Mouse (Mus musculus) forebrain, embryonic 16.5 days (tissue): ENCODE results near the gene Apbb2. TPM values are rescaled to one million over a fixed set of nuclear protein-coding genes. Genes with fewer than 3 reads are reported as not detected.

Experiments
- ATAC-seq: fragments of 200-750 bp; cut with Nextera tagmentation; 2 replicates; pipeline ENCODE4 v1.8.0; 2017; ENCODE audit warnings: mild to moderate bottlenecking, moderate library complexity
- H3K27ac ChIP-seq: fragments of 300-500 bp; sonication (generic); 2 replicates; pipeline ENCODE4 v1.5.1; 2014; ENCODE audit warnings: low read length, control low read depth
- H3K27me3 ChIP-seq: fragments of 300-500 bp; sonication (generic); replicated peaks from 2 replicates; pipeline ENCODE4 v1.6.1; 2014; ENCODE audit warnings: low read length; ENCODE audit not compliant: control insufficient read depth, insufficient read depth
- H3K36me3 ChIP-seq: fragments of 300-500 bp; sonication (generic); 2 replicates; pipeline ENCODE4 v1.6.1; 2014; ENCODE audit not compliant: control insufficient read depth, insufficient read depth
- H3K4me1 ChIP-seq: fragments of 300-500 bp; sonication (generic); replicated peaks from 2 replicates; pipeline ENCODE4 v1.6.1; 2014; ENCODE audit warnings: low read length; ENCODE audit not compliant: control insufficient read depth, insufficient read depth
- H3K4me2 ChIP-seq: fragments of 300-500 bp; sonication (generic); 2 replicates; pipeline ENCODE4 v1.6.1; 2014; ENCODE audit warnings: mild to moderate bottlenecking, low read length, control low read depth
- H3K4me3 ChIP-seq: fragments of 300-500 bp; sonication (generic); replicated peaks from 2 replicates; pipeline ENCODE4 v1.5.1; 2014; ENCODE audit warnings: mild to moderate bottlenecking, low read length, control low read depth
- H3K9ac ChIP-seq: fragments of 300-500 bp; sonication (generic); replicated peaks from 2 replicates; pipeline ENCODE4 v1.6.1; 2014; ENCODE audit warnings: low read depth, low read length, control low read depth
- H3K9me3 ChIP-seq: fragments of 300-500 bp; sonication (generic); 2 replicates; pipeline ENCODE4 v1.6.1; 2016; ENCODE audit warnings: low read length; ENCODE audit not compliant: control insufficient read depth
- WGBS: fragments of 180-500 bp; shearing (Covaris S2); extraction: QIAGEN DNeasy Blood & Tissue Kit; methylation state at CpG from one replicate; pipeline ENCODE4 v1.1.7; 2014; 5-methylcytosine and 5-hydroxymethylcytosine counted together
- polyA plus RNA-seq: library from polyadenylated mRNA; unstranded; fragments of >200 nt; fragmentation: Nextera tagmentation; extraction: Ambion mirVana; gene quantifications from 2 replicates; pipeline ENCODE4 v1.2.1, GENCODE M21; 2015

Gene Apbb2
- polyA plus RNA-seq, 1 experiment from 2014 or later = 99.1 TPM

DNA sequence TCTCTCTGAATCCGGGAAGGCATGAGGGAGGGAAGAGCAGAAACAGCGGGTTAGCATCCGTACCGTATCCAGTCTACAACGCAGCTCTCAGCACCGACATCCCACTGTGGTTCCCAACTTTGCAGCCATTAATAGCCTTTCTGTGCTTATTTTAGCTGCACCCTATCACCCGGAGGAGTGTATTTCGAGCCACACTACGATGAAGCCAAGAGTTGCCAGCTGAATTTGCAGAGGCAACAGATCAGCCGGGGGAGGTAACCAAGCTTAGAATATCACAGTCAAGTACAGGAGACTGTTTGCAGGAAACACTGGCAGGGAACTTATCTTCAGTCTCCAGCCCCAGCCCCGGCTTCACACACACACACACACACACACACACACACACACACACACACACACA lies 295.0 kb downstream of the Apbb2 start:
- no peak overlapping the region for H3K4me3 ChIP-seq
- WGBS = 81% methylated on average over 10 of the region's 11 CpGs
- no peaks in the 10 kb centered on the region for H3K36me3 ChIP-seq
- no peak overlapping the region for H3K4me2 ChIP-seq
- H3K9ac ChIP-seq = no peak overlapping the region
- no peak overlapping the region for H3K27ac ChIP-seq
- H3K4me1 ChIP-seq = peaks cover 31% of the 10 kb centered on the region
- ATAC-seq = no peak
- no peaks in the 10 kb centered on the region for H3K27me3 ChIP-seq
- H3K9me3 ChIP-seq = no peaks in the 10 kb centered on the region

DNA sequence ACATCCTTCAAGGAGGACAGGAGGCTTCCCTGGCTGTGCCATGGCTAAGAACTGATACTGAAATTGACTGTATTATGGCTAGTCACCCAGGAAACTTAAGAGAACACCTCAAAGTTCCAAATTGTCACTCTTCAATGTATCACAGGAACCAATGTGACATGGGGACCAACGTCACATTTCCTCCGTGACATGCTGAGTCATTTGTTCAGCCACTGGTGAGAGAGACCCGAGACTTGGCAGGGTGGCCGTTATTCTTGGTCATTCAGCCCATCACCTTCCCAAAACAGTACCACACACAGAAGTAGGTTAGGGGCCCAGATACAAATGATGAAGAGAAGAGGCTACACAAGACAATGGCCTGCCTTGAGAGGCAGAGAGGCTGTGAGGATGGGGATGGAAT lies 295.5 kb downstream of the Apbb2 start:
- Histone ChIP-seq H3K36me3 (no peaks in the 10 kb centered on the region), H3K27ac (no peak overlapping the region), H3K4me3 (no peak overlapping the region), H3K4me2 (no peak overlapping the region), H3K9ac (no peak overlapping the region), H3K9me3 (no peaks in the 10 kb centered on the region), H3K27me3 (no peaks in the 10 kb centered on the region), H3K4me1 (peaks cover 26% of the 10 kb centered on the region)
- ATAC-seq = no peak
- 78% methylated on average over 4 of the region's 4 CpGs for WGBS

DNA sequence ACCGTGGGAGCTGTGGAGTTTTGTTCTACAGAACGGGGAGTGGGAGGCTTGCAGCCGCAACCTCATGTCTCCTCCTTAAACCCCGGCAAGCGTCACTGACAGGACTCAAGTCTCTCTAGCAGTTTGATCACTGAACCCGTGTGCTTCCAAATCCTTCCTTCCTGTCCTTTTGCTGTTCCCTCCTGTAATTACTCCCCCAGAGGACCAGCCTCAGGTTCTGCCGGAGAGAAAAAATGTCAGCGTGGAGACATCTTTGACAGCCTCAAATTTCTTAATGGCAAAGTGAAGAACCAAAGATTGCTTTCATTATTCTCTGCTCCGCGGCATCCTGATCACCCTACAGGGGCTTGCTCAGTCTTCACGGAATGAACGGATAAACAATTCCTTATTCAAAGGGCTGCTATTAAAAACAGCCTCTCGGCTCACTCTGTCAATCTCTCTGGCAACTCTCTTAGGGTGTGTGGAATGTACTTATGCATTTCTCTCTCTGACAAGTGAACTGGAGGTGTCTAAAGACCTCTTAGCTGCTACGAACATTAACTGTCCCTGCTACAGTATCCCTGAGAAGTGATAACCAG lies 298.7 kb downstream of the Apbb2 start:
- Histone ChIP-seq H3K4me2 (peak overlapping the region; percentile 6; the same call in 1 of the 2 replicates), H3K4me3 (no peak overlapping the region), H3K9ac (no peak overlapping the region), H3K9me3 (no peaks in the 10 kb centered on the region), H3K27ac (peak overlapping the region; percentile 74), H3K4me1 (peaks cover 22% of the 10 kb centered on the region), H3K36me3 (no peaks in the 10 kb centered on the region), H3K27me3 (no peaks in the 10 kb centered on the region)
- peak; percentile 59 for ATAC-seq
- WGBS = 25% methylated on average over 14 of the region's 14 CpGs

DNA sequence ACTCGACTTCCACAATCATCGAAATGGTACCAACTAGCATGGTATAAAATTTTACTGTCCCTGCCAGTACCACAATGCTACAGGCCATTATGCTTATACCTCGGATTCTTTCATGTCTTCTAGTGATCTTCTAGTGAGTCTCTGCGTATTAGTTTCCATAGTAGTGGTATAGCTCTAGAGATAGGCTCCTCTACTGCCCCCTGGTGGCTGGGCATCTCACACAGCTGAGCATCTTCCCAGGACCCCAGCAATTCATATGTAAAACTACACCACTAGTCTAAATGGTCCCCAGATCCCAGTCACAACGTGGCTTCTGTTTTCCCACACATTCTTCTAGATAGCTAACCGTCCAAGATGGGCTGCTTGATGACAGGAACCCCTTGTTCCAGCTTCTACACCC lies 299.2 kb downstream of the Apbb2 start:
- Histone ChIP-seq H3K9ac (no peak overlapping the region), H3K36me3 (no peaks in the 10 kb centered on the region), H3K27me3 (no peaks in the 10 kb centered on the region), H3K9me3 (no peaks in the 10 kb centered on the region), H3K27ac (peak overlapping the region; percentile 74), H3K4me1 (peaks cover 18% of the 10 kb centered on the region), H3K4me3 (no peak overlapping the region), H3K4me2 (peak overlapping the region; percentile 6; the same call in 1 of the 2 replicates)
- WGBS = 67% methylated on average over 6 of the region's 6 CpGs
- ATAC-seq = peak; percentile 8; the same call in 1 of the 2 replicates

DNA sequence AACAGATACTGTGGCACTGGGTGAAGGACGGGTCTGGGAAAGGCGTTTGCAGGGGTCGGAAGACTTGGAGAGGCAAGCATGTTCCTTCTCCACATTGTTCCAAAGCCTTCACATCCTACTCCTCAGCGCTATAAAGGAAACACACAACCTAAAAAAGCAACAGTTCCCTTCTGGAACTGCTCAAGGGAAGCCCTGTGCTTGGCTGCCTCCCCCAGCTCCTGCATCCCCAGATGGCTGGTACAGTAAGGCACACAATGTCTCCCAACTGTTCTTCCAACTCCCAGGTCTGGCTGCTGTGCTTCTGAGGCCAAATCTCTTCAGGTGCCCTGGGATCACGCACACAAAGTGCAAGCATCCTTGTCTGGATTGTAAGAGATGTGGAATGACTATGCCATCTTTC lies 302.8 kb downstream of the Apbb2 start:
- H3K27me3 ChIP-seq = no peaks in the 10 kb centered on the region
- no peak overlapping the region for H3K27ac ChIP-seq
- no peaks in the 10 kb centered on the region for H3K36me3 ChIP-seq
- H3K4me2 ChIP-seq = no peak overlapping the region
- no peaks in the 10 kb centered on the region for H3K9me3 ChIP-seq
- no peak overlapping the region for H3K4me3 ChIP-seq
- ATAC-seq = 0 out of 2 replicates have a peak, but pooled peaks have one; percentile 19
- no peak overlapping the region for H3K9ac ChIP-seq
- WGBS = 79% methylated on average over 5 of the region's 5 CpGs
- H3K4me1 ChIP-seq = peaks cover 14% of the 10 kb centered on the region

DNA sequence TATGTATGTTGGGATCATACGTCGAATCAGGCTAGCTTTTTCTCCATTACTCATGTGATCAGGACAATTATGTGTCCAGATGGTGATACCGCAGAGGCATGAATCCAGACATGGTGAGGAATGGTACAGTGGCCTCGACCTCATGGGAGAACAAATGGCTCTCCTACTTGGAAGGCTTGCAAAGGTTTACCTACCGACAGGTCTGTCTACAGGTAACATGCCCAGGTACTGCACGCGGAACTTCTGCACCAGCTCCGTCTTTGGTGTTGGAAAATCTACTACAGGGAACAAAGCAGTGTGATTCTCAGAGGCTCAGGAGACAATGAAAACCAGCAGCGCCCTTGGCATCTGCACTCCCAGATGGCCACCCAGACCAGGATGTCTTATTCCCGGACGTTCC lies 307.8 kb downstream of the Apbb2 start:
- Histone ChIP-seq H3K4me1 (peaks cover 8% of the 10 kb centered on the region), H3K27me3 (no peaks in the 10 kb centered on the region), H3K4me3 (no peak overlapping the region), H3K9me3 (no peaks in the 10 kb centered on the region), H3K4me2 (no peak overlapping the region), H3K27ac (no peak overlapping the region), H3K9ac (no peak overlapping the region), H3K36me3 (0 out of 2 replicates have a peak, but pooled peaks cover 2% of the 10 kb centered on the region)
- 88% methylated on average over 11 of the region's 11 CpGs for WGBS
- ATAC-seq = no peak

DNA sequence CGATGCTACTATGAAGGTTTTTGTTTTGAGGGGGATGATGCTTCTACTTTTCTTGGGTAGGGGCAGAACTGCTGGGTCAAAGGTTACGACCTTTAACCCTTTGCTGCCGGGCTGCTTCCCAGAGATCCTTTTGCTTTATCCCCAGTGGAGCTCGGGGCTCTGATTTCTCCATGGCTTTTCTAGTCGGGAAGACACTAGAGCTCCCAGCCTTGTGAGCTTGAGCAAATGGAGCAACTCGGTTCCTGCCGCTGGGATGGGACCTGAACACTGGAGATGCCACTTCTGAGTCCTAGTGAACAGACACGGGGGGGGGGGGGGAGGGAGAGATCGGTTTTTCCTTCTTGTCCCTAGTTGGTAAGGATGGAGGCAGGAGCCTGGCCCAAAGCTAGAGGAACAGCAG lies 308.3 kb downstream of the Apbb2 start:
- 71% methylated on average over 7 of the region's 9 CpGs for WGBS
- H3K4me2 ChIP-seq = no peak overlapping the region
- 0 out of 2 replicates have a peak, but pooled peaks cover 2% of the 10 kb centered on the region for H3K36me3 ChIP-seq
- no peak overlapping the region for H3K4me3 ChIP-seq
- H3K27me3 ChIP-seq = no peaks in the 10 kb centered on the region
- H3K9ac ChIP-seq = no peak overlapping the region
- H3K9me3 ChIP-seq = no peaks in the 10 kb centered on the region
- no peak for ATAC-seq
- H3K4me1 ChIP-seq = peaks cover 11% of the 10 kb centered on the region
- H3K27ac ChIP-seq = no peak overlapping the region

DNA sequence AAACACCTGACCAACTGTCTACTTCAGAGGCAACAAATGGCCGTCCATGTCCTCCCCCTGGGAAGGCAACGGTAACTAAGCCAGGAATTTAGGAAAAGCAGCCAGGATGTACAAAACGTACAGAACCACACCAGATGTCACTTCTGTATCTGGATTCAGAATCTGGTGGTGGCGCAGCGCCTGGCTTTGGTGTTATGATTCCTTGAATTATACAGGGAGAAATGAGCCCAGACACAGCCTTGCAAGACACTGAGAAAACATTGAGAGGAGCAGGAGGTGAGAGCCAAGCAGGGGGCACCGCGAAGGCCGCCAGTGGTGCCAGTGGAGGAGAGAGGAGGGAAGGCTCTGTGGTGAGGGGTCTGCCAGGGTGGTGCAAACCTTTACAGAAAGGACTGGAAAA lies 313.1 kb downstream of the Apbb2 start:
- Histone ChIP-seq H3K9me3 (no peaks in the 10 kb centered on the region), H3K36me3 (peaks cover 7% of the 10 kb centered on the region; the same call in 1 of the 2 replicates), H3K4me3 (no peak overlapping the region), H3K4me2 (no peak overlapping the region), H3K27me3 (no peaks in the 10 kb centered on the region), H3K4me1 (peaks cover 26% of the 10 kb centered on the region), H3K9ac (no peak overlapping the region), H3K27ac (peak overlapping the region; percentile 85)
- WGBS = 43% methylated on average over 8 of the region's 8 CpGs
- ATAC-seq = peak; percentile 59

DNA sequence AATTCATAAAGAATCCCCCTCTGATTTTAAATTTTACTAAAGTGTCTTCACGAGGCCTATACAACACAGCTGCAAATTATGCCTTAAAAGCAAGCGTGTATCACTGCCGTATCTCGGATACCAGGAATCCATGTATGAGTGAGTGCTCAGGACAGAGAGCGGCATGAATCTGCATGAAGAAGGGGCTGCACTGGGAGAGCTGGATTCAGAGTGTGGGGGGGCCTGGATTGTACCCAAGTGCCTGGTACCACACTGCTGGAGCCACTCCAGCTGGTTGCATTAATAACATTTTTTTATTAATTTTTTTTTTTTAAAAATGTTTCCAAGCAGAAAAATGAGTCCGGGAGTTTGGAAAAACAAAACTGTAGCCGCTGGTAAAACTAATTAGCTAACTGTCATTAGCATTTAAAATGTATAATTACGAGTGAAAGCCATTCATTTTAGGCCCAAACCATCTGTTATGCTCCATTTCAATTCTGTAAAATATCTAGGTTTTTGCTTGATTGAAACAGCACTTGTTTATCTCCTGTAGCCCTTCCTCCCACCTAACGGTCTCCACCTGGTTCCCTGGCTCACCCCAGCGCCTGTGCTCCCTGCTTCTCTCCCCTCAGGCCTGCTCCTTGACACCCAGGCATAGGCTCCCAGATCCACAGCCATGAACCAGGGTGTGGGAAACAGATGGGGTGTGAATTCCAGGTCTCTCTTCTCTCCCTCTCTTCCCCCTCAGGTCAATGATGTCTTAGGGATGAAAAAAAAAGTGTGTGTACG lies 314.1 kb downstream of the Apbb2 start:
- Histone ChIP-seq H3K27me3 (no peaks in the 10 kb centered on the region), H3K9ac (no peak overlapping the region), H3K9me3 (no peaks in the 10 kb centered on the region), H3K36me3 (peaks cover 7% of the 10 kb centered on the region; the same call in 1 of the 2 replicates), H3K4me3 (no peak overlapping the region), H3K4me1 (peaks cover 26% of the 10 kb centered on the region), H3K27ac (peak overlapping the region; percentile 85), H3K4me2 (no peak overlapping the region)
- ATAC-seq = peak; percentile 75
- 31% methylated on average over 11 of the region's 11 CpGs for WGBS
